Mouse (Mus musculus) 3134 (cell line): ENCODE data around the gene Upk2.
A peak's percentile ranks its signal among the peaks of the same experiment; 100 is the strongest.
"Not testable (repeated sequence)": the region's sequence is repeated elsewhere in the genome, so short reads cannot be mapped to it uniquely, and the experiment has no call there.

Experiments
- DNase-seq: peaks from one replicate; pipeline ENCODE4 v3.0.0-alpha.2; 2011; ENCODE audit warnings: low spot score; ENCODE audit not compliant: insufficient read length; ENCODE audit errors: extremely low read depth

The Upk2 gene

DNA sequence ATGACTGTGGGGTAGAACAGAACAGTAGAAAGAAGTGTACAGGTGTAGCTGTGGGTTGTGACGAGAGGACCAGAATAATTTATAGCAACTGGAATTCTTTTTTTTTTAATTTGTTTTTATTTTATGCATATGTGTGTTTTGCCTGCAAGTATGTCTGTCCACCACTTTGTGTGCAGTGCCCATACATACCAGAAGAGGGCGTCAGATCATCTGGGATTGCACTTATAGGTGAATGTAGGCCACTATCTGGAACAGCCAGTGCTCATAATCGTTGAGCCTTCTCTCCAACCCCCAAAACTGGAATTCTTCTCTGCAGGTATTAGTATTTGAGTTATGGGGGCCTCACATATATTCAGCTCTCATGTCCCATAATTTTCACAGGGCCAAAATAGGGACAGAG, 18.4 kb upstream of the Upk2 start:
- no peak for DNase-seq

DNA sequence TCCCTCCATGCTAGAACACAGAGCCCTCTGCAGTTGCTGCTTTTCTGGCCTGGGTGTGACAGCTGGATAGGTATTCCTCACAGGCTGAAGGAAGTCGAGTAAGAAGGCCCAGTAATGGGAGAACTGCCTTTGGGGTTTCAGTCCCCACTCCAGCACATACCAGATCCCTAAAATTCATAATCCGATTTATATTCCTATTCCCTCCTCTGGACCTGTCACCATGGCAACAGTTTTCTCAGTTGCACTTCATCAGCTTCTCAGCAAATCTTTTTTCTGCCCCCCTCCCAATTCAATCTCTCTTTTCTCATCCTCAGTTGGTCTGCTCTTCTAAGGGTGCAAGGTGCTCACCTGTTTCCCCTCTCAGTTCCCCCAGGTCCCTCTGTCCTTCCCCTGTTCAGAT, 14.0 kb upstream of the Upk2 start:
- DNase-seq, result no peak

DNA sequence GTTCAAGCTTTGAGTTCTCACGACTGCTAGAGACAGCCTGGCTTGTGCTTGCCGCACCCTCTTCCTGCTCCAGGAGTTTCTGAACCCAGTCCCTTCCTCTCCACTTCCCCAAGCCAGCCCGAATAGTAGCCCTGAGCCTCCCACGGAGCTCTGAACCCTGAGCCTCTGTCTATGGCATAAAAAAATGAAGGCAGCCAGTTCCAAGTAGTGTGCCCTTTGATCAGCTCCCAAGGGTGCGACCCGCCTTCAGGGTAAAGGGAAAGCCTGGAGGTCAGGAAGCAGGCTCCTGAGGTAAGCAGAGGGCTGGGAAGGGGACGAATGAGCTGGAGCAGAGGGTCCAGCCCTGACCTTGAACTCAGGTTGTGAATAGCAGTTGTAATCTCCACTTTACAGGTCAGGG, 13.4 kb upstream of the Upk2 start:
- DNase-seq, result no peak

DNA sequence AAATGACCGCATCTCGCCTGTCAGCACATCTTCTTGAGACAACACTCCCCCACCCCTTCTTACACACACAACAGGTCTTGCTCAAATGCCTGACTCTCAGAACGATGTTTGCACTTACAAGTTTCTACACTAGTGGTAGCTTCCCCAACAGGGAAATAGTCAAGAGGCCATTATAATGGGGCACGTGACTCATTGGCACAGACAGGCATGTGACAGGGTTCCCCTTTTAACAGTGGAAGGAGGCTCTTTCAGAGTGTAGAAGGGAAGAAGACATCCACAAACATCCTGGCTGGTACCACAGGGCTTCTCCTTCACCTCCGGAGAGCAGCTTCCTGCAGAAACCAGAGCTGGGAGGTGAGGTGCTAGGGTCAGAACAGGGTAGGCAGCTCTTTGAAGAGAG, 7.2 kb upstream of the Upk2 start:
- DNase-seq, result no peak

DNA sequence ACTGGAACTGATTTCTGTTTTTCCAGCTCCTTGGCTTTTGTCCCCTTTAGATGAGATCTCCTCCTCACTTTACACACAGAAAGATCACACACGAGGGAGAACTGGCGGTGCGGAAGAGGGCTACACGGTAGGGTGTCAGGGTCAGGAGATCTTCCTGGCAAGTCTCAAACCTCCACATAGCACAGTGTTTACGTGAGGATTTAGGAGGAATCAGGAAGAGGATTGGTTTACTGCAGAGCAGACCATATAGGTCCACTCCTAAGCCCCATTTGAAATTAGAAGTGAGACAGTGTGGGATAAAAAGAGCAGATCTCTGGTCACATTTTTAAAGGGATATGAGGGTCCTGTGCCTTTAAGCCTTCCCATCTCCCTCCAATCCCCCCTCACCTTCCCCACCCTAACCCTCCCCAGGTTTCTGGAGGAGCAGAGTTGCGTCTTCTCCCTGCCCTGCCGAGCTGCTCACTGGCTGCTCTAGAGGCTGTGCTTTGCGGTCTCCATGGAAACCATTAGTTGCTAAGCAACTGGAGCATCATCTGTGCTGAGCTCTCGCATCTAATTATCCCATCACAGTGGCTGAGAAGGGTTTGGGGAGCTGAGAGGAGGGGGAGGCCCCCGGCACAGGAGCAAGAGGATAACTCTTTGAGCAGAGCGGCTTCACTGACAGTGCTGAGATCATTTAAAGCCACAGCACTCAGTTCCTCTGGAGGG, 2.4 kb upstream of the Upk2 start:
- DNase-seq, result no peak

DNA sequence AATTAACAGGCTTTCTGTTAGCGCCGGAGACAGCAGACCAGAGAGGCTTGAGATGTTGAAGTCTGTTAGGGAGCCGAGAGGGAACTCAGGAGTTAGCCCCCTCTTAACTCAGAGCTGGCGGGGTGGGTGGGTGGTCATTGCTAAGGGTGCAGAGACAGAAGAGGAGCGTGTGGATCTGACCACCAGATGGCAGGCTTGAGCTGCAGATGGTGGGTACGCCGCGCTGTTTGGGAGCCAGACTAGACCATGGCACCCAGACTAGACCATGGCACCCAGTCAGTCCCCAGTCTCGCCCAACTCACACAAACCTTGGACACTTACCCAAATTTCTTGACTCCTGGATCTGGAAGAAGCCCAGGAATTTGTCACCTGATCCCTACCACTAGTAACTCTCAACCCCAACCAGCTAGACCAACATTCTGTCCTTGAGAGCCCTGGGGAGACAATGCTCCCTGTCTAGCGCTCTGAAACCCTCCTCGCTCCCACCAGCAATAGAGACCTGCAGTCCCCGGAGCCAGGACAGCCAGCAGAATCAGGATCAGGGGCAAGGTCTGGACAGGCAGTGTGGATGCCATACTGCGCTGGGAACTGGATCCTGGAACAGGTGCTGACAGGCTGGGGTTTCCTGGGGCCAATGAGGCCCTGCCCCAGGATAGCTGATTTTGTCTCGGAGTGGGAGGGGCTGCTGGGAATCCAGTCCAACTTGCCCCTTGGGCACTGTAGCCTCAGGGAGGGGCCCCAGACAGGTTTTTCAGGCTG, 465 bp downstream of the Upk2 start:
- DNase-seq, result peak; percentile 44

DNA sequence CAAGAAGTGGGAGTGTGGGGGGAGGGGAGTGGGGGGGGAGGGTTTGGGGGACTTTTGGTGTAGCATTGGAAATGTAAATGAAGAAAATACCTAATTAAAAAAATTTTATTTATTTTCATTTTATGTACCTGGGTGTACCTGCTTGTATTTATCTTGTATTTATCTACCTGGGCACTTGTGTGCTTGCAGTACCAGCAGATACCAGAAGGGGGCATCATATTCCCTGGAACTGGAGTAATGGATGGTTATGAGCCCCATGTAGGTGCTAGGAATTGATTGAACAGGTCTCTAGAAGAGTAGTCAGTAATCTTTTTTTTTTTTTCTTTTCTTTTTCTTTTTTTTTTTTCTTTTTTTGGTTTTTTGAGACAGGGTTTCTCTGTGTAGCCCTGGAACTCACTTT, 4.4 kb downstream of the Upk2 start:
- DNase-seq, result no peak

DNA sequence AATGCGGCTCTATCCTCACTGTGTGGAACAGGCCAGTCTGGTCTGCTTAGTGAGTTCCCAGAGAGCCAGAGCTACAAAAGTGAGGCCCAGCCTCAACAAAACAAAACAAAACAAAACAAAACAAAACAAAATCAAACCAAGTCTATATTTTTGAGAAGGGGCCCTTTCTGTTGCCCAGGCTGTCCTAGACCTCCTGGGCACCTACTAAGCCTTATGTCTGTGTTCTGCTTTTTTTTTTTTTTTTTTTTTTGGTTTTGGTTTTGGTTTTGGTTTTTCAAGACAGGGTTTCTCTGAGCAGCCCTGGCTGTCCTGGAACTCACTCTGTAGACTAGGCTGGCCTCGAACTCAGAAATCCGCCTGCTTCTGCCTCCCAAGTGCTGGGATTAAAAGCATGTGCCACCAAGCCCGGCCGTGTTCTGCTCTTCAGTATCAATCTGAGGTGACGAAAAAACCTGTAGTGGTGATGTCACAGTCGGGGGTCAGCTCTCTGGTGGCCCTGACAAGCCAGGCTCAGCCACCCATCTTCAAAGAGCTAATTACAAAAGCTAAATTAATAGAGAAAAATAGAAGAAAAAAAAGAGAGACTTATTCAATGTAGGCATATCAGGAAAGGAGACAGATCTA, 10.3 kb downstream of the Upk2 start:
- DNase-seq, result not testable (repeated sequence)

DNA sequence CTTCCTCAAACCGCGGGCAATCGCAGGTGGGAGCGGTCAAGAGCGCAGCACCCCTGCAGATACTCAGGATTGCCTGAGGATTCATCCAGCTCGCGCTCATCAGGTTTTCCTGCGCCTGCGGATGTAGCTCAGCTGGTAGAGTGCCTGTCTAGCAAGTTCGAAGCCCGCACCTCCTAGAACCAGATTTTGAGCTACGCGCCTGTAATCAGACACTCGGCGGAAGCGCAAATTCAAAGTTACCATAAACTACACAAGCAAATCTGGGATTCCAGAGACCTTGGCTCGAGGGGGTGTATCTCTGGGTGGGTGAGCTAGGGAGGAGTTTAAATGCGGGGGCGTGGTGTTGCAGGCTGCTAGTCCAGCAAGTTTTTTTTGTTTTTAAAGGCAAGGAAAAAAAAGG, 13.8 kb downstream of the Upk2 start, which contains the start of gene Foxr1:
Gene Foxr1, minus strand, starts transcription at position 176 of the 400 bp plus-strand sequence.
- DNase-seq, result no peak

DNA sequence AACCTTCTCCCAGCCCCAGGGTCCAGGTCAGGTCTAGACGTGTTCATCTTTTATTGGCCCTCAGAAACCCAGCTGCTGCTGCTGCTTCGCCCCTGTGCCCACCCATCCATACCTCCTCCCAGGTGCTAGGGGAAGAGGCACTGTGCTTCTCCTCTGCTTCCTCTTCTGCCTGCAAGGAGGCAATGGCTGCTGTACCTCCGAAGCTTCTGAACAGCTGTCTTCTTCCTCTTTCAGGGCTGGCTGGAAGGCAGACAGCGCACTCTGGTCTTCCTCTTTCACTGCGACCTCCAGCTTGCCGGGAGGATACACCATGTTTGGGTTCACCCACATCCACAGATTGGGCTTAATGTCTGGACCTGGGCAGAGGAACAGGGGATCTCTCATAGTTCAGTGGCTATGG, 19.0 kb downstream of the Upk2 start:
- DNase-seq, result no peak

DNA sequence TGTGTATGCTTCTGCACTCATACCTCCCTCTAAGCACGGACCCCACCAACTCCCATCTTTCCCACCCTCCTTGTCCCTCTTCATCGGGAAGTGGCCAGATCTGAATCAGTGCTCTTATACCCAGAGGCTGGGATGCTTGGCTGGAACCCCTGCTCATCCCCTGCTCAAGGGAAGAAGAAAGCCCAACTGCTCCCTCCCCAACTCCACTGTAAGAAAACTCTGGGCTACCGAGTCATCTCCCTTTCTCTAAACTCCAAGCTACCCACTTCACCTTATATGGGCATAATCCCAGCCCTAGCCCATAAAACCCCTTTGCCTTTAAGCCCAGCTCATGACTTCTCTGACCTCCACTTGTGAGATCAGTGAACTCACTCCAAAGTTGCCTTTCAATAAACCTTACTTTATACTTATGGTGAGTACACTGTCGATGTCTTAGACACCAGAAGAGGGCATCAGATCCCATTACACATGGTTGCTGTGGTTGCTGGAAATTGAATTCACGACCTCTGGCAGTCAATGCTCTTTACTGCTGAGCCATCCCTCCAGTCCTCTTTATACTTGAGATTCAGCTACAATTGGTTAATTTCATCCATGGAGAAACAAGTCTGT, 22.1 kb downstream of the Upk2 start:
- DNase-seq, result no peak

DNA sequence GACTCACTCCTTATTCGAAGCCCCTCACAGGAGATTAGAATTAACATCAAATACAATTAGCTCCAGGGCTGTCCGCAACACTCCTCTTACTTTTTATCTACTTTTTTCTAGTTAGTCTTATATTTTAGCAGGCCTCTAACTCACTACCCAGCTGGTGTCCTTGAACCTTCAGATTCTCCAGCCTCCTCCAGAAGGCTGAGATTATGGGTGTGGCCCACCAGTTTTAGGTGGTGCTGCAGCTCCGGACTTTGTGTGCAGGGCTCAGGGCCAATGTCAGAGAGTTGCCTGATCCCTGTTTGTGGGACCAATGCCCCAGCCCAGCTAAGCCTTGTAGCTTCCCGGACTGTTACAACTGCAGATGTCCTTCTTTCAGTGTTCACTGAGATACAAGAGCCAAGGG, 31.2 kb downstream of the Upk2 start:
- DNase-seq, result no peak

DNA sequence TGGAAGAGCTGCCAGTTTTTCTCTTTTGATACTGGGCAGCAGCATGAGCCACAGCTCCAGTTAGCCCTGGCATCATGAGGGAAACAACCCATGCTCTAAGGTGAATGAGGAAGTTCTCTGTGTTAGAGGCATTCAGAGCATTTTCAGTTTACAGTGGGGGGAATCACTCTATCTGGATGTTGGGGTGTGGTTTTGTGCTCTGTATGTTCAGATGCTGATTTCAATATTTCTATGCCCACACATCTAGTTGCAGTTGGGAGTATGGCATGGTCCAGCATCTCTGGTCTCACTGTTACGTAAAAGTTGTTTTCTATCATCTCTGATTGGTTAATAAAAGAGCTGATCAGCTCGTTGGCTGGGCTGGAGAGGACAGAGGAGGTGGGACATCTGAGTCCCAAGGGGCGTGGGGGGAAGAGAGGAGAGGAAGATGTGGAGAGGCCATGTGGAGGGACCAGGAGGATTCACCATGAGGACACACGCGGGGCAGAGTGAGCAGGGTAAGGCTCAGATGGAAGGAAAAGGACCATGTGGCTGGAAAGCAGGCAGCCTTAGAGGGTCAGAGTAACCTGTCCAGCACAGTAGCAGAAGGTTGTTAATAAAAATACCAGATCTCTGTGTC, 34.4 kb downstream of the Upk2 start:
- no peak for DNase-seq

DNA sequence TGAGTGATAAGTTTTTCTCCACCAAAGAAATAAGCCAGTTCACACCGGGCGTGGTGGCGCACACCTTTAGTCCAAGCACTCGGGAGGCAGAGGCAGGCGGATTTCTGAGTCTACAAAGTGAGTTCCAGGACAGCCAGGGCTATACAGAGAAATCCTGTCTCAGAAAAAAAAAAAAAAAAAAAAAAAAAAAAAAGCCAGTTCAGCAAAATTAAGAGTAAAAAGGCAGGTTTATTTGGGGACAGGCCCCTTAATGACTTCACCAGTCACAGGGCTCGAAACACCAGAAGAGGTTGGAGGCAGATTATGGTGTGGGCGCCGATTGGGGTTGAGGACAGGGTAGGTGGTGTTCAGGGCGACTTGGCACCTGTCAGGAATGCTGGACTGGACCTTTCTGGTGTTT, 35.0 kb downstream of the Upk2 start:
- DNase-seq, result not testable (repeated sequence)

DNA sequence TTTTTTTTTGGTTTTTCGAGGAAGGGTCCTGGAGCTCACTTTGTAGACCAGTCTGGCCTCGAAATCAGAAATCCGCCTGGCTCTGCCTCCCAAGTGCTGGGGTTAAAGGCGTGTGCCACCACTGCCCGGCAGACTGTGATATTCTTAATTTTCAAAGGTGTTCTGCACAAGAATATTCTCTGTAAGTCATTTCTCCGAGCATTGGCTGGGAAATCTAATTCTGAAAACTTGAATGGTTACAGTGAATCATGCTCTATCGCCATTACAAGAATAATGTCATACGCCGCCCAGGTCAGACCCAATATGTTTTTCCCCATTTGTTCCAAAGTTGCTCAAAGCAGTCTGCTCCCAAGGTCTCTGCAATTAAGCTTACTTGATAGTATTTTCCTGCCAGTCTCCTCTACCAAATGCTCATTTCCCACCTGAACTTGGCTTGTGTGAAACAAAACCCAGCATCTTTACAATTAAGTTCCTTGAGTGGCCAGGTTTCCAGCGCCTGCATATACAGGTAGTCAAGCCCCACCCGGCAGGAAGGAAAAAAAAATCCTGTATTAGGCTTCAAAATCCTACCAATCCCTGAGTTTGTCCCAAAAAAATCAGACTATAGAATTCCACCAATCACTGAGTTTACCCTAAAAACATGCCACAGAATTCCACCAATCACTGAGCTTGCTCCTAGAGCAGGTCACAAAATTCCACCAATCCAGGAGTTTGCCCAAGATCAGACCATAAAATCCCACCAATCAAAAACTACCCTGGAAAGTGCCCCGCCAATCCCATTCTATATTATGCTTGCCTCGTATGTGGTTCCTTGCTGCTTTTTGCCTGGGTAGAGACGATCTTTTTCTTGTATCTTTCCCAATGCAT, 36.0 kb downstream of the Upk2 start, which contains the start of gene Ccdc84:
Gene Ccdc84, minus strand, starts transcription at position 51 of the 867 bp plus-strand sequence.
- DNase-seq, result no peak

DNA sequence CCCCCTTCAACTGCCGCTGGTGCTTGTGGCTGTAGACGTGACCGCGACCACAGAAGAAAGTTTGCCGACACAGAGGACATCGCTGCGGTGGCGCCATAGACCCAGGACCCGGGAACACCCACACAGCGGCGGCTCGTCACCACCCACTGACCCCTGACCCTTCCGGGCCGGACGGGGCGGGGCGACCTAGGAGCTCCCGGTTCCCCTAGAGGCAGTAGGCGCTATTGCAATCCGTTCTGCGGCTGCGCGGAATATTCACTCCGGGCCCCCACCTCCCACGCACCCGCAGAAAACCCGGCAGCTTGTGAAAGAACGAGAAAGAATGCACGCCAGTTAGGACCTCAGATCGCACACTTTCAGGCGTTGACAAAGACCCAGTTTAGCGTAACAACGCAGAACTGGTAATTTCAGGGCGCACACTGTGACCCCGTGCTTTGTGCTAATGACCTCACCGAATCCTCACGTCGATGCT, 36.8 kb downstream of the Upk2 start:
- peak; percentile 87 for DNase-seq

DNA sequence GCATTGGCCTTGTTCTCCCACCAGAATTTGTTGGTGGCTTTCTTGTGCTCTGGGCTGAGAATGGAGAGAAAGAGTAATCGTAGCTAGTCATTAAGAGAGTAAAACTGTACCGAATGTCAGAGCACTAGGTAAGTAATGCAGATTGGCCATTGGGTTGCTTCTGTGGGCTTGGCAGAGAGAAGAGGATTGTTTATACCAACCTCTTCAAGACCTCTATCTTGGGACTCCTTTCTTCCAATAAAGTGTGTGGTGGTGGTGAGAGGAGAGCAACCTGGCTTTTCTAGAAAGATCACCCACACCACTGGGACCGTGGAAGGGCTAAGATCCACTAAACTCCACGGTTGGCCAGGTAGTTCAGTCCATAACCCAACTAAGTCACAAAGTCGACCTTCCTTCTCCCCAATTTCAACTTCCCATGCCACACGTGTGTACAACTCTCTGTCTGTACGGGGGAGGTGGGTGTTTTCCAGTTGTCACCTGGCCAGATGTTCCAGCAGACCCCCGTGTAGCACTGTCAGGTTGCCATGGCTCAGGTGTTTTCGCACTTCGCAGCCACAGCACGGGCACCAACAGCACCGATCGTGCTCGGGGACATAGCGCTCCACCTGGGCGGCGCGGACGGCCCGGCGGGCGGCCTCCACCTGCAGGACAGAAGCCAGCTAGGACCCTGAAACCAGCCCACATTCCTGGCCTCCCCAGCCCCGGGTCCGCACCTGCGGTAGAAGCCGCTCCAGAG, 37.5 kb downstream of the Upk2 start:
- DNase-seq, result no peak

DNA sequence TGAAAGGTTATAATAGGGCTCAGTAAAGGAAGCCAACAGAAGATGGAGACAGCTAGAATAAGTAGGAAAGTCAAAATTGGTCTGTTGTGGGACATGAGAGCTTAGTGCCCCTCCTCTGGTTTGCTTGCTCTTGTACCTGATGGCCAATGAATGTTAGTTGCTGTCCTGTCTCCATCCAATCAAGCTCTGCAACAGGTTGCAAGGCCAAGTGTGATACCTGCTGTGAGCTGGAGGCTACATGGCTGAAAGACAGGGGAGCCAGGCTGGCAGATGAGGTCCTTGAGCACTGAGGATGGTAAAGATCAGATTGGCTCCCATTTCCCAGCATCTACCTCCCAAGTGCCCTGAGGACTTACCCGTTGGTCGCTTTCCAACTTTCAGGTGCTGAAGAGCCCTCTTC, 42.0 kb downstream of the Upk2 start:
- DNase-seq, result no peak

DNA sequence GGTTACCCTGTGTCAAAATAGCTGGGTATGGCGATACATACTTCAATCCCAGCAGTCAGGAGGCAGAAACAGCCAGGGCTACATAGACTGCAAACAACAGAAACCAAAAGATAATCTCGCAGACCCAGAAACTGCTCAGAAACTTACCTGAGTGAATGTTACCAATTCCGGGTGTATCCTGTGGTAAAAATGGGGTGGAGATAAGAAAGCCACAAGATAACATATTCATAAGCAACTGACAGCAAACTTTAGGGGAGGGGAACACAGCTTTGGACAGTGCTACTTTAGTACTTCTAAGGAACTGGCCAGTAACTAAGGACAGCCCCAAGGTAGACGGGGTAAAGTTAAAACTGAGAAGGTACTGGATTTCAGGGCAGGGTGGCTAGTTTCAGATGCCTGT, 42.5 kb downstream of the Upk2 start:
- no peak for DNase-seq
